In genomic region chr11:63171977-63172376, GRCm38 (mm10) we compare ENCODE assay signal across 8 mouse cellular contexts. TPM values are rescaled to one million over a fixed set of nuclear protein-coding genes. Genes with fewer than 3 reads are reported as not detected.
A peak's percentile ranks its signal among the peaks of the same experiment; 100 is the strongest.
DNase-seq lines count a peak whose midpoint lies in the region; ATAC-seq and TF ChIP-seq lines count a peak whose summit lies in the region.
"Had no signal": no experiment of that assay in that cellular context is flagged by ENCODE, and none has a peak within 500 bp of the region (broad histone marks: within the 10 kb centered on the region; RNA-seq: fewer than 3 reads in every experiment).

No protein-coding gene starts in this region.

- peak; percentile 37 for DNase-seq in hindbrain, embryonic 11.5 days (ENCODE audit: low spot score)
- peak; percentile 32 for DNase-seq in thymus, postnatal 0 days (ENCODE audit: low spot score)
- no peak for DNase-seq in thymus, adult 2 months
- peak; percentile 62 for DNase-seq in embryonic facial prominence, embryonic 14.5 days (ENCODE audit: low spot score)
- DNase-seq in gastrocnemius, postnatal 14 days = no peak

- H3K27ac ChIP-seq in hindbrain, embryonic 11.5 days (ENCODE audit: low read depth, low read length) = no peak overlapping the region
- H3K27ac ChIP-seq in hindbrain, embryonic 13.5 days = no peak overlapping the region
- H3K27ac ChIP-seq in thymus, adult 2 months (ENCODE audit: control insufficient read depth, insufficient read depth, low read length) = no peak overlapping the region
- no peak overlapping the region for H3K27ac ChIP-seq in embryonic facial prominence, embryonic 14.5 days (replicated peaks; ENCODE audit: low read depth, low read length)
- H3K27ac ChIP-seq: neural tube, embryonic 12.5 days had no signal

- intact Hi-C loops in gastrocnemius, postnatal 14 days (cut with DNase I; ENCODE audit: low total_unique reads) = no loop called here

- no peak overlapping the region for H3K4me2 ChIP-seq in hindbrain, embryonic 11.5 days (replicated peaks; ENCODE audit: low read depth, low read length)
- no peak overlapping the region for H3K4me2 ChIP-seq in hindbrain, embryonic 13.5 days
- H3K4me2 ChIP-seq in embryonic facial prominence, embryonic 14.5 days (ENCODE audit: low read depth, low read length) = no peak overlapping the region
- H3K4me2 ChIP-seq: neural tube, embryonic 12.5 days had no signal

- no peaks in the 10 kb centered on the region for H3K4me1 ChIP-seq in hindbrain, embryonic 11.5 days (replicated peaks; ENCODE audit: control insufficient read depth, insufficient read depth, low read length)
- H3K4me1 ChIP-seq in hindbrain, embryonic 13.5 days (replicated peaks) = 0 out of 2 replicates have a peak, but pooled peaks cover 3% of the 10 kb centered on the region
- H3K4me1 ChIP-seq in thymus, adult 2 months (replicated peaks; ENCODE audit: control insufficient read depth, insufficient read depth, low read length) = no peaks in the 10 kb centered on the region
- peaks cover 9% of the 10 kb centered on the region for H3K4me1 ChIP-seq in embryonic facial prominence, embryonic 14.5 days (ENCODE audit: control insufficient read depth, insufficient read depth, low read length)
- H3K4me1 ChIP-seq: neural tube, embryonic 12.5 days had no signal

- no peak overlapping the region for H3K4me3 ChIP-seq in hindbrain, embryonic 11.5 days (ENCODE audit: low read depth, low read length)
- no peak overlapping the region for H3K4me3 ChIP-seq in hindbrain, embryonic 13.5 days
- no peak overlapping the region for H3K4me3 ChIP-seq in thymus, adult 2 months (ENCODE audit: control insufficient read depth, insufficient read depth, low read length)
- no peak overlapping the region for H3K4me3 ChIP-seq in embryonic facial prominence, embryonic 14.5 days (ENCODE audit: low read depth, low read length)
- H3K4me3 ChIP-seq: neural tube, embryonic 12.5 days had no signal

- H3K9ac ChIP-seq in hindbrain, embryonic 11.5 days (ENCODE audit: low read depth, low read length) = no peak overlapping the region
- H3K9ac ChIP-seq in hindbrain, embryonic 13.5 days = no peak overlapping the region
- H3K9ac ChIP-seq in embryonic facial prominence, embryonic 14.5 days (ENCODE audit: low read depth, low read length) = no peak overlapping the region
- H3K9ac ChIP-seq: neural tube, embryonic 12.5 days had no signal

- H3K9me3 ChIP-seq in hindbrain, embryonic 11.5 days (ENCODE audit: control insufficient read depth, low read length) = no peaks in the 10 kb centered on the region
- H3K9me3 ChIP-seq in hindbrain, embryonic 13.5 days = peaks cover 2% of the 10 kb centered on the region; the same call in 1 of the 2 replicates
- H3K9me3 ChIP-seq in embryonic facial prominence, embryonic 14.5 days (ENCODE audit: control insufficient read depth, low read length) = no peaks in the 10 kb centered on the region
- H3K9me3 ChIP-seq: neural tube, embryonic 12.5 days had no signal

- H3K36me3 ChIP-seq in hindbrain, embryonic 11.5 days (ENCODE audit: control insufficient read depth, insufficient read depth, low read length) = no peaks in the 10 kb centered on the region
- no peaks in the 10 kb centered on the region for H3K36me3 ChIP-seq in hindbrain, embryonic 13.5 days
- no peaks in the 10 kb centered on the region for H3K36me3 ChIP-seq in thymus, adult 2 months (ENCODE audit: control insufficient read depth, insufficient read depth, low read length)
- H3K36me3 ChIP-seq in embryonic facial prominence, embryonic 14.5 days (ENCODE audit: control insufficient read depth, insufficient read depth, low read length) = no peaks in the 10 kb centered on the region
- H3K36me3 ChIP-seq: neural tube, embryonic 12.5 days had no signal

- no peak for ATAC-seq in hindbrain, embryonic 11.5 days (ENCODE audit: low FRiP score)
- no peak for ATAC-seq in hindbrain, embryonic 13.5 days (ENCODE audit: low FRiP score)
- no peak for ATAC-seq in embryonic facial prominence, embryonic 14.5 days (ENCODE audit: low read depth)
- no peak for ATAC-seq in erythroid progenitor cell, adult 5-6 weeks (replicated peaks; ENCODE audit: low FRiP score, poor library complexity, severe bottlenecking)

- H3K27me3 ChIP-seq in hindbrain, embryonic 11.5 days (ENCODE audit: control insufficient read depth, insufficient read depth, low read length) = no peaks in the 10 kb centered on the region
- no peaks in the 10 kb centered on the region; the same call in 1 of the 2 replicates for H3K27me3 ChIP-seq in hindbrain, embryonic 13.5 days
- no peaks in the 10 kb centered on the region for H3K27me3 ChIP-seq in thymus, adult 2 months (ENCODE audit: control insufficient read depth, insufficient read depth, low read length)
- no peaks in the 10 kb centered on the region for H3K27me3 ChIP-seq in embryonic facial prominence, embryonic 14.5 days (replicated peaks; ENCODE audit: control insufficient read depth, insufficient read depth, low read length)
- H3K27me3 ChIP-seq: neural tube, embryonic 12.5 days had no signal

- TF ChIP-seq CTCF in thymus, adult 2 months (IDR thresholded peaks at IDR 0.05; ENCODE audit: borderline replicate concordance, control insufficient read depth, extremely low read depth, insufficient read depth, low read length, poor library complexity) = no peak

- no peak for TF ChIP-seq POLR2A in thymus, adult 2 months (IDR thresholded peaks at IDR 0.05; ENCODE audit: control insufficient read depth, extremely low read depth, insufficient read depth, low read length, poor library complexity)

- 16% methylated on average over 1 of the region's 1 CpGs for WGBS in hindbrain, embryonic 11.5 days
- WGBS in hindbrain, embryonic 13.5 days = 28% methylated on average over 1 of the region's 1 CpGs
- WGBS in thymus, adult 2 months = 36% methylated on average over 1 of the region's 1 CpGs
- WGBS in embryonic facial prominence, embryonic 14.5 days = 18% methylated on average over 1 of the region's 1 CpGs

RNA-seq across cellular contexts. Expression of gene Pmp22, which starts 43.2 kb away (rescaled TPM):
- 58.0 and 64.2 TPM in 2 replicates for polyA plus RNA-seq in hindbrain, embryonic 11.5 days (2014; fragmentation: Nextera tagmentation; extraction: Ambion mirVana)
- polyA plus RNA-seq in hindbrain, embryonic 13.5 days (2015; fragmentation: Nextera tagmentation; extraction: Ambion mirVana) = 37.6 and 43.0 TPM in 2 replicates
- 14.5 and 16.8 TPM in 2 replicates for polyA plus RNA-seq in thymus, postnatal 0 days (2015; fragmentation: Nextera tagmentation; extraction: Ambion mirVana)
- 24.2 and 27.3 TPM in 2 replicates for polyA plus RNA-seq in thymus, adult 2 months (2012; rRNA removed)
- polyA plus RNA-seq in embryonic facial prominence, embryonic 14.5 days (2014; fragmentation: Nextera tagmentation; extraction: Ambion mirVana) = 271 and 297 TPM in 2 replicates
- 1.7 and 1.8 TPM in 2 replicates for total RNA-seq in erythroid progenitor cell, adult 5-6 weeks (2015; ENCODE audit: low replicate concordance)
- 1.2 TPM in 1 of 2 replicates, not detected in the other for total RNA-seq in erythroid progenitor cell, adult 5-6 weeks (2017; ENCODE audit: low replicate concordance)
- 100 to 1,000 TPM in 1 of 2 experiments, 10 to 100 TPM in 1; 92.1 to 338 TPM for total RNA-seq in gastrocnemius, postnatal 14 days (2021)

Comparison
In these comparisons a context has a peak if more than half of its experiments do, and no peak if none do; other contexts are left out.
1. DNase-seq: peak in hindbrain, embryonic 11.5 days (single experiment), thymus, postnatal 0 days (single experiment) and embryonic facial prominence, embryonic 14.5 days (single experiment); none in thymus, adult 2 months (single experiment) and gastrocnemius, postnatal 14 days (single experiment).